Mouse (Mus musculus): ENCODE data around the gene Stn1. TPM values are rescaled to one million over a fixed set of nuclear protein-coding genes. Genes with fewer than 3 reads are reported as not detected.
A peak's percentile ranks its signal among the peaks of the same experiment; 100 is the strongest.

Stn1 gene
- polyA plus RNA-seq, 2 experiments: 6.4 to 8.1 TPM

DNA sequence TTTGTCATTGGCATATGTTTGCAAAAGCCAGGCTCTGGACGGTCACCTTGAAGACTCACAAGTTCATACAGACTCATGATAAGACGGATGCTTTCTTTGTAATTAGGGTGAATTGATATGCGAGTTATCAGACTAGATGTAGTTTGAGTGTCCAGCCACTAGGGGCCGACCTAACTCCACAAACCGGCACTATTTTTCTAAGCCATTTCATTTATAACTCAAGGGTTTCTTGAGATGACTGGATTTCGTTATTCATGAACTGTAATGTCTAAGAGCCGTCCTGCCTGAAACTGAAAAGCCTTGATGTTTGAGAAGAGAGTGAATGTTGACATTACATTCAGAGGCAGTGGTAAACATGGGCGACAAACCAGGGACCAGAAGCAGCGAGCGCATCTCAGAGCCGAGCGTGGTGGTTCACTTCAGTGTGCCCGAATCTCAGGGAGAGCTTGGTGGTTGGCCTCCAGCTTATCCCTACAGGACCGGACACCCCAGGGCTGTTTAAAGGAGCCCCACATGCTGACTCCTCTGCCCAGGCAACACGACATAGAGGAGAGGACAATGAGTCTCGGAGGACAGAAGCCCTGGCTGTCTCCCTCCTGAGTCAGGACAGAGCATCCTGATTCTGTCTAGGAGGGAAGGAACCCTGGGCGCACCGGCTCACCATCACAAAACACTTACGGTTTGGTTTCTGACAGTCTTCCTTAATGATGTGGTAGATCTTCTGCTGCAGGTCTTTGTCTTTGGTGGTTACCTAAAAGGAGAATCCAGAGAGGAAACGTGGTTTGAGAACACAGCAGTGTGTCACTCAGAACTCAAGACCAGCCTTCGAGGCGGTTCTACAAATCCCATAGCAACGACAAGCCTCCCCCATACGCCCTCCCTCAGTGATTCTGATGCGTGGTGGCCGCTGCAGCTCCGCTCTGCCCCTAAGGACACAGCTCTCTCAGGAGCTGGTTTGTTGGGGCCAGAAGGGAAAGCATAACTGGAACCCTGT lies 29.9 kb downstream of the Stn1 start:
- Histone ChIP-seq H3K4me1 (replicated peaks; ENCODE audit: control insufficient read depth in 2 of 2, insufficient read depth in 2 of 2, low read length in 1 of 2) (peaks cover 36 to 42% of the 10 kb centered on the region in 2 experiments), H3K36me3 (replicated peaks; ENCODE audit: control insufficient read depth, insufficient read depth, low read depth) (no peaks in the 10 kb centered on the region), H3K9me3 (ENCODE audit: control insufficient read depth, low read length) (no peaks in the 10 kb centered on the region), H3K27ac (no peak overlapping the region), H3K9ac (replicated peaks) (peak overlapping the region; percentile 34), H3K4me3 (ENCODE audit: insufficient read depth in 1 of 2, low read depth in 2 of 2, low read length in 2 of 2) (peak overlapping the region in 1 of 2 experiments; percentile 4; a peak in 1 of 4 replicates), H3K27me3 (ENCODE audit: control insufficient read depth, insufficient read depth, low read length) (no peaks in the 10 kb centered on the region), H3K4me2 (ENCODE audit: low read depth) (peak overlapping the region; percentile 54)
- peak in 1 of 3 experiments; percentile 54 for DNase-seq (ENCODE audit: low read depth in 3 of 3, low spot score in 3 of 3)
- 23% methylated on average over 27 of the region's 27 CpGs for WGBS (ENCODE audit: insufficient replicate concordance)
- TF ChIP-seq CTCF (IDR thresholded peaks at IDR 0.05; ENCODE audit: low read depth): peak; percentile 89
- no peak for TF ChIP-seq EP300 (IDR thresholded peaks at IDR 0.05; ENCODE audit: low read depth)
- no peak for ATAC-seq (ENCODE audit: insufficient read depth)

DNA sequence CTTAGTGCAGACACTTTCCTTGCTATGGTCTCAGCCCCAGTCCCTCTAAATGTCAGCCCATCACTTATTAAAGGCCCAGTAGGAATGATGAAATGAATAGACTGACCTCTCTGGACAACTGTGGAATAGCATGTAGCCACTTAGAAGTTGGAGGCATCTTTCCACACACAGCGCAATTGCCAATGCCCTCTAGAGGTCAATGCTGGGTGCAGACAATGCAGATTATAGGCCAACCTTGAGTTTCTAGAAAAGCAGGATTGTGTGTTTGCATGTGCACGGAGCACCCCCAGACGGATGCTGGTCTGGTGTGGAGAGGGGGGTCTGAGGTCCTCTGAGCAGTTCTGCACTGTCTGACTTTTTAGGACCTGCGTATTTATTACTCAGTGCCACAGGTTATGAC lies 33.7 kb downstream of the Stn1 start:
- no peak overlapping the region for H3K27ac ChIP-seq
- no peak overlapping the region for H3K4me3 ChIP-seq (ENCODE audit: insufficient read depth in 1 of 2, low read depth in 2 of 2, low read length in 2 of 2)
- H3K4me2 ChIP-seq (ENCODE audit: low read depth): no peak overlapping the region
- 0 out of 2 replicates have a peak, but pooled peaks have one; percentile 41 for ATAC-seq (ENCODE audit: insufficient read depth)
- H3K27me3 ChIP-seq (ENCODE audit: control insufficient read depth, insufficient read depth, low read length): no peaks in the 10 kb centered on the region
- WGBS (ENCODE audit: insufficient replicate concordance): 56% methylated on average over 4 of the region's 4 CpGs
- TF ChIP-seq EP300 (IDR thresholded peaks at IDR 0.05; ENCODE audit: low read depth): no peak
- peak; percentile 85 for TF ChIP-seq CTCF (IDR thresholded peaks at IDR 0.05; ENCODE audit: low read depth)
- H3K36me3 ChIP-seq (replicated peaks; ENCODE audit: control insufficient read depth, insufficient read depth, low read depth): no peaks in the 10 kb centered on the region
- H3K4me1 ChIP-seq (replicated peaks; ENCODE audit: control insufficient read depth in 2 of 2, insufficient read depth in 2 of 2, low read length in 1 of 2): peaks cover 12 to 14% of the 10 kb centered on the region in 2 experiments
- peak in 1 of 3 experiments; percentile 37 for DNase-seq (ENCODE audit: low read depth in 3 of 3, low spot score in 3 of 3)
- H3K9me3 ChIP-seq (ENCODE audit: control insufficient read depth, low read length): no peaks in the 10 kb centered on the region
- no peak overlapping the region for H3K9ac ChIP-seq (replicated peaks)

DNA sequence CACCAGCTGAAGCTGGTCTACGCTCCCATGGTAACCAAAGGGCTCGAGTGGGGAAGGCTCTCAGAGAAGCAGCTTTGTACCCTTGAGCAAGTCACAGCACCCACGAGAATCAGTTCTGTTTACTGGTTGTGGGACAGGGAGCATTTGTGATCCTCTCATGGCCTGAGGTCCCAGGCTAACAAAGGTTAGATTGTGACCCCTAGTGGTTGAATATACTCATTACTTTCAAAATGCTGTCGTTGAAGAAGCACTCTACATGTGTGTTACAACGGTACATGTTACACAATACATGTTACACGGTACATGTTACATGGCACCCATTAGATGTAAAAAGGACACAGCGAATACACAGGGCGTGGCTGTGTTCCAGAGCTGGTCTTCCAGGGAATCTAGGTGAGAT lies 34.7 kb downstream of the Stn1 start:
- no peak overlapping the region for H3K4me2 ChIP-seq (ENCODE audit: low read depth)
- H3K9ac ChIP-seq (replicated peaks): no peak overlapping the region
- DNase-seq (ENCODE audit: low read depth in 3 of 3, low spot score in 3 of 3) (peak in 1 of 3 experiments; percentile 46), ATAC-seq (ENCODE audit: insufficient read depth) (no peak)
- 47% methylated on average over 8 of the region's 8 CpGs for WGBS (ENCODE audit: insufficient replicate concordance)
- peaks cover 2 to 3% of the 10 kb centered on the region in 2 experiments; a peak in 2 of 4 replicates for H3K4me1 ChIP-seq (replicated peaks; ENCODE audit: control insufficient read depth in 2 of 2, insufficient read depth in 2 of 2, low read length in 1 of 2)
- no peaks in the 10 kb centered on the region for H3K9me3 ChIP-seq (ENCODE audit: control insufficient read depth, low read length)
- no peaks in the 10 kb centered on the region for H3K27me3 ChIP-seq (ENCODE audit: control insufficient read depth, insufficient read depth, low read length)
- H3K4me3 ChIP-seq (ENCODE audit: insufficient read depth in 1 of 2, low read depth in 2 of 2, low read length in 2 of 2): no peak overlapping the region
- H3K36me3 ChIP-seq (replicated peaks; ENCODE audit: control insufficient read depth, insufficient read depth, low read depth): no peaks in the 10 kb centered on the region
- no peak overlapping the region for H3K27ac ChIP-seq
- TF ChIP-seq CTCF (IDR thresholded peaks at IDR 0.05; ENCODE audit: low read depth): peak; percentile 78
- TF ChIP-seq EP300 (IDR thresholded peaks at IDR 0.05; ENCODE audit: low read depth): no peak

DNA sequence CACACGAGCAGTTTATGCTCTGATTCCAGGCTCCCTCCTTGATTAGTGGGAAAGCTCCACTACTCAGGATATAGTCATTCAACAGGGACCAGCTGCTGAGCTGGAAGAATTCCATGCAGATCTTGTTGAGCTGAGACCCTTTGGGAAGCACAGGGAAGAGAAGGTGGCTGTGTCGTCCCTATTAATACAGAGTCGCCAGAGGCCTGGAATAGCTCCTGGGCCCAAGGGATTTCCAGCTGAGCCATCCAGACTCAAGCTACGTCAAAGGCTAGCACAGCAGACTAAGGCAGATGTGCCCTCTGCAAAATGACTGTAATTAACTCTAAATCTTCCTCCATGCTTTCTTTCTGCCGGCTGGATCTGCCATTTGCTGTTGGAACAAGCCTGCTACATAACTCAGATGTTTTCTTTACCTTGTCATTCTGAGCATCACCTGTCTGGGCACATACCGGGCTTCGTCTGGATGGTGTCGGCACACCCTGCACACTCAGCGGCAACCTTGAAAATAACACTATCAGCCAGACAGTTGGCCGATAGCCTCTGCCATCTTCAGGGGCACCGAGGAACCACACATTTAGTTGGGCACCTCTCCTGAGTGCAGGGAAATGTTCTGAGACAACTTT lies 36.8 kb downstream of the Stn1 start:
- no peak overlapping the region for H3K9ac ChIP-seq (replicated peaks)
- no peaks in the 10 kb centered on the region for H3K36me3 ChIP-seq (replicated peaks; ENCODE audit: control insufficient read depth, insufficient read depth, low read depth)
- H3K4me1 ChIP-seq (replicated peaks; ENCODE audit: control insufficient read depth in 2 of 2, insufficient read depth in 2 of 2, low read length in 1 of 2): no peaks in the 10 kb centered on the region
- ATAC-seq (ENCODE audit: insufficient read depth) (no peak), DNase-seq (ENCODE audit: low read depth in 3 of 3, low spot score in 3 of 3) (no peak)
- WGBS (ENCODE audit: insufficient replicate concordance): 74% methylated on average over 11 of the region's 11 CpGs
- no peak overlapping the region for H3K4me3 ChIP-seq (ENCODE audit: insufficient read depth in 1 of 2, low read depth in 2 of 2, low read length in 2 of 2)
- H3K27me3 ChIP-seq (ENCODE audit: control insufficient read depth, insufficient read depth, low read length): no peaks in the 10 kb centered on the region
- no peaks in the 10 kb centered on the region for H3K9me3 ChIP-seq (ENCODE audit: control insufficient read depth, low read length)
- H3K4me2 ChIP-seq (ENCODE audit: low read depth): no peak overlapping the region
- no peak overlapping the region for H3K27ac ChIP-seq
- TF ChIP-seq CTCF (IDR thresholded peaks at IDR 0.05; ENCODE audit: low read depth) (no peak), EP300 (IDR thresholded peaks at IDR 0.05; ENCODE audit: low read depth) (no peak)

DNA sequence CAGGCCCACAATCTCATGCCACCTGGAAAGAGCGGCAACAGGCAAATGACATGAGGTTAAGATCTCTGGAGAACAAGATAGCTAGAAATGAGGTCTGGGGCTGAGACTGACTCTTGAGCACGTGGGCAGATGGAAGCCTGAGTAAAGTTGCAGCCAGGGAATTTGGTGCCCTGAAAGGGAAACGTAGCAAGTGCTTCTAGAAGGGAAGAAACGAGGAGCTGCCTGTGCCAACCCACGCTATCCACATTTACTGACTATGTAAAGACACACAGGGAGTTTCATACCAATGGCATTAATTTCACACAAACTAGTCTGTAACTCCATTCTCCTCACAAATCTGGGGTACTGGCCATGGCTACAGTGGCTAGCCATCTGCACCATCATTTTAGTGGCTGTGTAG lies 37.5 kb downstream of the Stn1 start:
- H3K9me3 ChIP-seq (ENCODE audit: control insufficient read depth, low read length): no peaks in the 10 kb centered on the region
- no peak for ATAC-seq (ENCODE audit: insufficient read depth)
- no peaks in the 10 kb centered on the region for H3K4me1 ChIP-seq (replicated peaks; ENCODE audit: control insufficient read depth in 2 of 2, insufficient read depth in 2 of 2, low read length in 1 of 2)
- H3K27ac ChIP-seq: no peak overlapping the region
- no peak for TF ChIP-seq EP300 (IDR thresholded peaks at IDR 0.05; ENCODE audit: low read depth)
- H3K4me2 ChIP-seq (ENCODE audit: low read depth): no peak overlapping the region
- 71% methylated on average over 5 of the region's 5 CpGs for WGBS (ENCODE audit: insufficient replicate concordance)
- DNase-seq (ENCODE audit: low read depth in 3 of 3, low spot score in 3 of 3): no peak
- H3K36me3 ChIP-seq (replicated peaks; ENCODE audit: control insufficient read depth, insufficient read depth, low read depth): no peaks in the 10 kb centered on the region
- no peaks in the 10 kb centered on the region for H3K27me3 ChIP-seq (ENCODE audit: control insufficient read depth, insufficient read depth, low read length)
- no peak overlapping the region for H3K9ac ChIP-seq (replicated peaks)
- no peak overlapping the region for H3K4me3 ChIP-seq (ENCODE audit: insufficient read depth in 1 of 2, low read depth in 2 of 2, low read length in 2 of 2)

Measured in liver, embryonic 14.5 days (tissue).